Mouse (Mus musculus) lung, postnatal 0 days (tissue): ENCODE measurements around the gene Ror2. TPM values are rescaled to one million over a fixed set of nuclear protein-coding genes. Genes with fewer than 3 reads are reported as not detected.

ENCODE experiments used
- ATAC-seq: fragments of 200-750 bp; cut with Nextera tagmentation; 2 replicates; pipeline ENCODE4 v1.8.0; 2017; ENCODE audit warnings: moderate library complexity
- DNase-seq: peaks from one replicate; pipeline ENCODE4 v3.0.0-alpha.2; 2016; ENCODE audit warnings: low spot score
- H3K27ac ChIP-seq: fragments of 300-500 bp; sonication (generic); 2 replicates; pipeline ENCODE4 v1.5.1; 2014; ENCODE audit warnings: antibody characterized with exemption, mild to moderate bottlenecking, low read length, mixed read lengths
- H3K27me3 ChIP-seq: fragments of 300-500 bp; sonication (generic); replicated peaks from 2 replicates; pipeline ENCODE4 v1.6.1; 2014; ENCODE audit warnings: low read length, mixed read lengths; ENCODE audit not compliant: insufficient read depth
- H3K36me3 ChIP-seq: fragments of 300-500 bp; sonication (generic); 2 replicates; pipeline ENCODE4 v1.6.1; 2014; ENCODE audit warnings: low read length, mixed read lengths; ENCODE audit not compliant: insufficient read depth
- H3K4me1 ChIP-seq: fragments of 300-500 bp; sonication (generic); 2 replicates; pipeline ENCODE4 v1.6.1; 2014; ENCODE audit warnings: antibody characterized with exemption, low read depth, low read length, mixed read lengths; ENCODE audit not compliant: insufficient read depth
- H3K4me2 ChIP-seq: fragments of 300-500 bp; sonication (generic); replicated peaks from 2 replicates; pipeline ENCODE4 v1.6.1; 2014; ENCODE audit warnings: low read depth, mild to moderate bottlenecking, low read length, moderate library complexity, mixed read lengths
- H3K4me3 ChIP-seq: fragments of 300-500 bp; sonication (generic); 2 replicates; pipeline ENCODE4 v1.5.1; 2014; ENCODE audit warnings: low read depth, low read length
- H3K9ac ChIP-seq: fragments of 300-500 bp; sonication (generic); replicated peaks from 2 replicates; pipeline ENCODE4 v1.6.1; 2014; ENCODE audit warnings: low read depth, mild to moderate bottlenecking
- H3K9me3 ChIP-seq: fragments of 300-500 bp; sonication (generic); 2 replicates; pipeline ENCODE4 v1.6.1; 2016; ENCODE audit warnings: low read length, mixed read lengths
- CTCF ChIP-seq: IDR thresholded peaks from 2 replicates; pipeline ENCODE4 v1.5.1; 2016; ENCODE audit warnings: antibody characterized with exemption, mild to moderate bottlenecking
- EP300 ChIP-seq: IDR thresholded peaks from 2 replicates; pipeline ENCODE4 v1.6.1; 2016; ENCODE audit warnings: antibody characterized with exemption, mild to moderate bottlenecking, control low read depth
- WGBS: fragments of 180-500 bp; shearing (Covaris S2); extraction: QIAGEN DNeasy Blood & Tissue Kit; methylation state at CpG from one replicate; pipeline ENCODE4 v1.1.7; 2014; 5-methylcytosine and 5-hydroxymethylcytosine counted together
- polyA plus RNA-seq: library from polyadenylated mRNA; unstranded; fragments of >200 nt; fragmentation: Nextera tagmentation; extraction: Ambion mirVana; gene quantifications from 2 replicates; pipeline ENCODE4 v1.2.1, GENCODE M21; 2015

The Ror2 gene
- polyA plus RNA-seq, 1 experiment from 2014 or later, result 5.3 TPM

DNA sequence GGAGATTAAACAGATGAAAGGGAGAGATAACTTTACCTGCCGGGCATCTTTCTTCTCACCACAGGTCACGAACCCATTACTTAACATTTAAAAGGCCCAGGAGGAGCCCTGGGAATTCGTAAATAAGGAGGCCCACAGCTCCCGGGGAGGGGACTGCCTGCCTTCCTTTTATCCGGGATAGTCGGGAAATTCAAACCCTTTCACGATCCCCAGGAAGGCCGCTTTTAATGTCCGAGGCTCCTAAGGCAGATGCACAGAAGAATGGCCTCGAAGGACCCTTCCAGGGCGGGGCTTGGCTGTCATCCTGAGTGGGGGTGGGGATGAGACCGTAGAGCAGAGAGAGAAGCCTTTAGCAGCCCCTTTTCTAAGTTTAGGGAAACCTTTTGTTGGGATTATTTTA lies 51.1 kb downstream of the Ror2 start:
- Histone ChIP-seq H3K9me3 (no peaks in the 10 kb centered on the region), H3K4me3 (no peak overlapping the region), H3K27me3 (no peaks in the 10 kb centered on the region), H3K36me3 (no peaks in the 10 kb centered on the region), H3K9ac (no peak overlapping the region), H3K27ac (no peak overlapping the region), H3K4me2 (no peak overlapping the region), H3K4me1 (no peaks in the 10 kb centered on the region; the same call in 1 of the 2 replicates)
- DNase-seq (no peak), ATAC-seq (no peak)
- 23% methylated on average over 12 of the region's 12 CpGs for WGBS
- no peak for TF ChIP-seq EP300
- TF ChIP-seq CTCF, result no peak

DNA sequence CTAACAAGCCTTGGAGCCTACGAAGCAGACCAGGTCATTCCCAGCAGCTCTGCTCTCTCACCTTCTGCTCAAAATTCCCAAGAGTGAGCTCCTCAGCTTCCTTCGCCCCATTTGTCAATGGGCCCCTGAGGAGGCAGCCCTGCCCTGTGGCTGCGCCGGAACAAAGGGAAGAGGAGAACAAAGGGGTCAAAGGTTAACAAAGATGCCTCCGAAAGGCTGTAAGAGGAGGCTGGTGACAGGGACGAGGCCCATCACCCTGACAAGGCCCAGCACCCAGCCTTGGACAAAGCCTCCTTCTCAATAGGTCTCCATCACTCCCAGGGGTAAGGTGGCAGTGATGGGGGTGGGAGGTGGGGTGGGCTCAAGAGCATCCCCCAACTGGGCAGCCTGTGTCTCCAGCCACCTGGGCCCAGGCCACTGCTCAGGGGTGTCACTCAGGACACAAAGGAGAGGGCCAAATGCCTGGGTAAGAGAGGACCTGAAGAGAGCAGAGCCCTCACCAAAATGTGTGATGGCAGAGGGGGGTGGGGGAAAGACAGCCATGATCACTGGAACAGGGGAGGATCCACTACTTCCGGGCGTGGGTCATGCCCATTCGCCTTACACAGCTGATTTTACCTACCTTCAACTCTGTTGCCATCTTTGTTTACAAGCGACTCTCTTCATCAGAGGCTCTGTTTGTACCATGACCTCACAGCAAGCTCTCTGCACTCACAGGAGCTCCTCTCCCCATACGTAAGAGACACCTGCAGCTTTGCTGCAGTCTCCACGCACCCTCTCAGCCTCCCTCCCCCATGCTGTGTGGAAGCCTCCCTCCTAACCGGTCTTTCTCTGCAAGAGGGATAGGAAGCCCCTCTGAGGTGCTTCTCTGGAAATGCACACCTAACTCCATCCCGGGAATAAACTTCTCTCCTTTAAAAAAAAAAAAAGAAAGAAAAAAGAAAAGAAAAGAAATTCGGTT lies 51.8 kb downstream of the Ror2 start:
- TF ChIP-seq EP300, result no peak
- 60% methylated on average over 15 of the region's 15 CpGs for WGBS
- no peak overlapping the region for H3K27ac ChIP-seq
- H3K4me1 ChIP-seq, result no peaks in the 10 kb centered on the region; the same call in 1 of the 2 replicates
- H3K4me2 ChIP-seq, result no peak overlapping the region
- no peak overlapping the region for H3K4me3 ChIP-seq
- DNase-seq, result no peak
- H3K9ac ChIP-seq, result no peak overlapping the region
- ATAC-seq, result no peak
- H3K27me3 ChIP-seq, result no peaks in the 10 kb centered on the region
- H3K9me3 ChIP-seq, result no peaks in the 10 kb centered on the region
- no peaks in the 10 kb centered on the region for H3K36me3 ChIP-seq

DNA sequence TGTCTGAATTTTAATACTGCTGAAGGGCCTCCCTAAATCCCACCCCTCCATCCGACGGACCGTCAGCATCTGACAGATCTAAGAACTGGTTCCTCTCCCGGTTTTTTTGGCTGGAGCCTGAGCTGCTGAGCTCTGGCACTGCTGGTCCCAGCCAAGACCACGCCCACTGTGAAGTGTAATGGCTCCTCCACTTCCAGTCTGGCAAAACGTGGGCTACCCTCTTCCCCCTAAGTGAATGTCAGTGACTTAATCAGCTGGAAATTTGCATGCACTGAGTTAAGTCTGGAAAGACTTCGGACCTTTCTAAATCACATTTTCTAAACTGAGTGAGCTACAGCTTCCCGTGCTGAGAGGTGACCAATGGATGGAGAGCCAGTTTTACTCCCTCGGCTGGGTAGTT lies 52.5 kb downstream of the Ror2 start:
- no peak overlapping the region for H3K9ac ChIP-seq
- no peak overlapping the region for H3K27ac ChIP-seq
- H3K36me3 ChIP-seq, result no peaks in the 10 kb centered on the region
- ATAC-seq (peak; percentile 61), DNase-seq (peak; percentile 70)
- H3K9me3 ChIP-seq, result no peaks in the 10 kb centered on the region
- H3K4me3 ChIP-seq, result no peak overlapping the region
- no peak overlapping the region for H3K4me2 ChIP-seq
- no peaks in the 10 kb centered on the region; the same call in 1 of the 2 replicates for H3K4me1 ChIP-seq
- no peaks in the 10 kb centered on the region for H3K27me3 ChIP-seq
- WGBS, result 18% methylated on average over 9 of the region's 9 CpGs
- TF ChIP-seq CTCF, result no peak
- TF ChIP-seq EP300, result no peak

DNA sequence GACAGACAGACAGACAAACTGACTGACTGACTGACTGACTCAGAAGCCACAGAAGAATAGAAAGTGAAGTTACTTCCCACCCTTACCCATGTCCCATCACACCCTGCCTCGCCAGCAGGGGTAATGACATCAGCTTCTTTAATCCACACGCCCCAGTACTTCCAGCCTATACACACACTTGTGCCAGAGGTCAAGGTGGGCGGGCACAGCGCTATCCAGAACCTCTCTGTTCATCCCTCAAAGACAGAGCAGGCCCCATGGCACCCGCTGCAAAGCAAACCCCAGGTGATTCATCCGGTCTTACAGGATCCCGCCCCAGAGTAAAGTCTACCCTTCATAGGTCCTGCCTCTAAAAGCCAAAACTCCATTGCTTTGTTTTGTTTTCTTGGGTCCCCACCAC lies 53.5 kb downstream of the Ror2 start:
- DNase-seq (peak; percentile 26), ATAC-seq (no peak)
- Histone ChIP-seq H3K4me1 (no peaks in the 10 kb centered on the region; the same call in 1 of the 2 replicates), H3K27me3 (no peaks in the 10 kb centered on the region), H3K9ac (no peak overlapping the region), H3K27ac (no peak overlapping the region), H3K4me2 (no peak overlapping the region), H3K9me3 (no peaks in the 10 kb centered on the region), H3K36me3 (no peaks in the 10 kb centered on the region), H3K4me3 (no peak overlapping the region)
- TF ChIP-seq EP300, result no peak
- TF ChIP-seq CTCF, result no peak
- WGBS, result 54% methylated on average over 7 of the region's 7 CpGs

DNA sequence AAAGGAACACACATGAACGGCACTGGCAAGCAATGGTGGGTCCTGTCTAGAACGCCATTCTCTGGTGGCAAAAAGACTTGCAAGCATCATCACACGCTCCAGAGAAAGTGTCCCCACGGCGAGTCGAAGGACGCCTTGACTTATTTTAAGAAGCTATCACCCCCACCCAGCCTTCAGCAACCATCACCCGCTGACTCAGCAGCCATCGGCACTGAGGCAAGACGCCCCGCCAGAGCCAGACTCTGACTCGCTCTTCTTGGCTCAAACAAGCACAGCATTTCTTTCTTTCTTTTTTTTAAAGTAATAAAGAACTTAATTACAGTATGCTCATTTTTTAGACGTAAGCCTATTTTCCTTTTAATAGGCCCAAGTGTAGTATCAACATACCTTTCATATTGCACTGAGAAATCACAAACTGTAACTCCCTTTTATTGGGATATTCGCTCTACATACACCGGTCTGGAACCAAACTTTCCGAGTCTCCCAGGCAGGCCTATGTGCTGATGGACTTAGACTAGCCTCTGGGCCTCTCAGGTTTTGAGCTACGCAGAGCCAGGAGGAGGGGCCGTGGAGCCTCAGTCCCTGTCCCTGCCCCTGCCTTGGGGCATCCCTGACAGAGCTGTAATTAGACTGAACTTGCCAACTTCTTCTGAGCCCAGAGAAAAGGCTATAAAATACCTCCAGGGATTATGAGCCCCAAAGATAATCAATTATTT lies 55.3 kb downstream of the Ror2 start:
- H3K4me3 ChIP-seq, result no peak overlapping the region
- H3K4me1 ChIP-seq, result no peaks in the 10 kb centered on the region; the same call in 1 of the 2 replicates
- no peak overlapping the region for H3K27ac ChIP-seq
- ATAC-seq (no peak), DNase-seq (peak; percentile 58)
- WGBS, result 76% methylated on average over 18 of the region's 18 CpGs
- no peaks in the 10 kb centered on the region for H3K36me3 ChIP-seq
- H3K4me2 ChIP-seq, result no peak overlapping the region
- H3K9me3 ChIP-seq, result no peaks in the 10 kb centered on the region
- no peak for TF ChIP-seq EP300
- no peak for TF ChIP-seq CTCF
- no peaks in the 10 kb centered on the region for H3K27me3 ChIP-seq
- H3K9ac ChIP-seq, result no peak overlapping the region

DNA sequence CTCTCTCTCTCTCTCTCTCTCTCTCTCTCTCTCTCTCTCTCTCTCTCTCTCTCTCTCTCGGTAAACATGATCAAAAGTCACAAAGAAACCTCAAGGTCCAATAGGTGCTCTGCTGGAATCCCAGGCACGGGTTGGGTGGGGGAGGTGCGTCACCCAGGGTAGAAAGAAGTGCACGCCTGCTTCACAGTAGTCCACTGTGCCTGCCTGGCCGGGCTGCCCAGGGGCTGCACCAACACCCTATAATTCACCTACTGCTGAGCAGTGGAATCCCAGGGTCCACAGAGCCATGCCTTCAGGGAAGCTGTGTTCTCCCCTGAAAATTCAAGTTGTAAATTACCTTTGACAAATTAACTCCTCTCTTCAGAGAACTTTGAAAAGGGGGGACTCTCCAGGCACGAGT lies 58.9 kb downstream of the Ror2 start:
- DNase-seq (no peak), ATAC-seq (no peak)
- Histone ChIP-seq H3K9me3 (peaks cover 7% of the 10 kb centered on the region; the same call in 1 of the 2 replicates), H3K36me3 (no peaks in the 10 kb centered on the region), H3K27me3 (no peaks in the 10 kb centered on the region), H3K4me3 (no peak overlapping the region), H3K27ac (no peak overlapping the region), H3K9ac (no peak overlapping the region), H3K4me2 (no peak overlapping the region), H3K4me1 (no peaks in the 10 kb centered on the region)
- 39% methylated on average over 6 of the region's 6 CpGs for WGBS
- no peak for TF ChIP-seq EP300
- TF ChIP-seq CTCF, result no peak
